Mouse (Mus musculus) retina, adult 2 months (tissue): ENCODE results near the gene Tpk1.

Experiments
- DNase-seq: peaks from one replicate; pipeline ENCODE4 v3.0.0-alpha.2; 2012; ENCODE audit warnings: low read depth, low spot score

Tpk1 gene

DNA sequence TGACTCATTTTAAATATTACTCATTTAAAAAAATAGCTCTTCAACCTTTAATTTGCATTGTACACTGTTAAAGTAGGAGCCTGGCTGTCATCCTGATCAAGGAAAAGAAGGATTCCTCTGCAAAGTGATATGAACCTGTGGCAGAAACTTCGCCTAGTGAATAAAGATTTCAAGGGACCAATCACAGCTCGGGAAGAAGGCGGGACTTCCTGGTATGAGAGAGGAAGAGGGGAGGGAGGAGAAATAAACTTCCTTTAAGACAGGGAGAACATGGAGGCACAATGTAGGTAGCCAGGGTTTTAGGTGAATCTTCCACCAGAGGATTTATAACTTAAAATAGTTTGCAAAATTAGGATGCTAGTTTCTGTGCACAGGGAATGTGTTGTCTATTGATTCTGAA, 223.9 kb downstream of the Tpk1 start:
- DNase-seq = no peak

DNA sequence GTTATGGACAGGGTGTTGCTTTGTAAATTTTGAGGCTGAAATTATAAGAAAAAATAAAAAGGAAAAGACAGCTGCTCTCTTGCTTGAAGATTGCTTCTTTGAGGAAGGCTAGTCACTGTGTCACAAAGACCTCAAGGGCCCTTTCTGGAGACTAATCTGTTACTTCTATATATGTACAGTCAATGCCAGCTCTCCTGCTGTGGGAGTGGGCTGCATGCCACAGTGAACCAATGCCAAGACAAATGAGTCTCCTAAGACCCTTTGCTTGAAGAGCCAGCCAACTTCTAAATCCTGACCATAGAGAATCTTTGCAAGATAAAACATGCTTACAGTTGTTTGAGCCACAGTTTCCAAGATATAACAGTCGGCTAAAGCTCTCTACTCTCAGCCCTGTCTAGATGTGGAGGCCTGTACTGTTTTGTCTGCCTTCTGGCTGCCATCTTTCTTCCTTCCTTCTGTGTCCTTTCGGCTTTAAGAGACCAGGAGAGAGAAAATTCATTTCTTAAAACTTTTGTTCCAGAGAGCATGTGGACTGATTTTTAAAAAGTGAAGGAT, 230.0 kb downstream of the Tpk1 start:
- DNase-seq = no peak

DNA sequence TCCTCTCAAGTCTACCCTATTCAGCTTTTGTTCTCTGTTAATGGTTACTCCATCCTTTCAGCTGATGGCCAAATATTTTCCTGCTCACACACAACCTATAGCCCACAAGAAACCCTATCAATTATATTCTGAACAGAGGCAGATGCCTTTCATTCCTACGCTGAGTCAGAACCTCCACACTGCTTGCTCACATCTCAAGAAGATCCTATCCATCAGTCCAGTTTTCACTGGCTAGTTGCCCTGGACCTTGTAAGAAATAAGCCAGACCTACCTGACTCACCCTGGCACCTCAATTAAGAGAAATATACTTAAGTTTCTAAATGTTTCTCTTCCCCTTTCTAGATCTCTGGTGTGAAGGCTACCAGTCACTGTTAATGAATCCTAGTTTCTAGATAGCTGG, 231.7 kb downstream of the Tpk1 start:
- DNase-seq = no peak

DNA sequence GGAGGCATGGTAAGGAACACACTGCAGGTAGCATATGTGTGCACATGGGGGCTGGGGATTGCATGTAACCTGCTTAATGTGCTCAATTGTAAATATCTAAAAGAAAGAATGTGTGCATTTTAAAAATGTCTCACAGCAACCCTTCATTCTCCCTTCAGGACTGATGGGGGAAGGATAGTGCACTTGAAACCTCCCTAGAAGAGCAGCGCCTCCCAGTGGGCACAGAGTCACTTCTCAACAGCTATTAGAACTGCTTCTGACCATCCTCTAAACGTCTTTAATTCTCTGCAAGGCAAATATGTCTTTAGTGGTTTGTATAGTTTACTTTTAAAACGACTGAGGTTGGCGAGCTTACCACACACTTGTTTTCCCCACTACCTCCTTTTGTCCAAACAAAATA, 241.1 kb downstream of the Tpk1 start:
- no peak for DNase-seq

DNA sequence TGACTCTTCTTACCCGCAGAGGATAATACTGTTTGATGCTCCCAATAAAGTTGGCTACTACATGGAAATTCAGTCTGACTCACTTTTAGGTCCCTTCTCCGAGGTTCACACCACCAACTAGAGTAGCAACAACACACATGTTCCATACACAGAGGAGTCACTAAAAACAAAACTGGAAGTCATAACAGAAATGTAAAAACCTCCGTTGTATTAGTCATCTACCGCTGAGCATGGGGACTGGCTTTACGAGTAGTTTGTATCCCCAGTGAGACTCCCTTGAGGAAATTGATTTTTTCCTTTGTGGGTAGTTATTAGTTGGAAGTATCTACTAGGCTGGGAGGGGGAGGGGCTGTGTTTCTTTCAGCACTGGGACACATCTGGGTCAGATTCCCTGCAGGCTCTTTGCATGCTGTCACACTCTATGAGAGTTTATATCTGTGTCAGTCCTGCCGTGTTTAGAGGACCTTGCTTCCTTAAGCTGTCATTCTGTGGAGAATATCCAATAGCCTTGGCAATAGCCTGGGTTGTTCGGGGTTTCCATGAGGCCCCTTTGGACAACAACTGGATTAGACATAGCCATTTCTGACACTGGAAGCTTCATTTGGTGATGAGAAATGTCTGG, 245.6 kb downstream of the Tpk1 start:
- peak; percentile 8 for DNase-seq

DNA sequence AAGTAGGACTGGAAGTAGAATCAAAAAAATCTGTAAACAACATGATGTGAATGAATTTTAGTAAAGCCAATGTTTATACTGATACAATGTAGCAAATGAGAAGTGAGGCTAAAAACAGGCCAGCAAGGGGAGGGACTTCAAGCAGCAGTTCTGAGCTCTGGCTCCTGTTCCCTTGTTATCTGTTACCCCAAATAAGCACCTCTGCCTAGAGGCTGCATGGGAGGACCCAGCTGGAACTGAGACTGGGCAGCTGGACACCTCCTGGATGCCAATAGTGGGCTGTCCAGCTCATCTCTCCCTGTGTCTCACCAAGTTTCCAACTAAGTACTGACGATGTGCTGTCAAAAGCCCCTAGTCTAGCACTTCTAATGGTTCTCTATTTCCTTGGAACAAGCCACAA, 257.1 kb downstream of the Tpk1 start:
- no peak for DNase-seq

DNA sequence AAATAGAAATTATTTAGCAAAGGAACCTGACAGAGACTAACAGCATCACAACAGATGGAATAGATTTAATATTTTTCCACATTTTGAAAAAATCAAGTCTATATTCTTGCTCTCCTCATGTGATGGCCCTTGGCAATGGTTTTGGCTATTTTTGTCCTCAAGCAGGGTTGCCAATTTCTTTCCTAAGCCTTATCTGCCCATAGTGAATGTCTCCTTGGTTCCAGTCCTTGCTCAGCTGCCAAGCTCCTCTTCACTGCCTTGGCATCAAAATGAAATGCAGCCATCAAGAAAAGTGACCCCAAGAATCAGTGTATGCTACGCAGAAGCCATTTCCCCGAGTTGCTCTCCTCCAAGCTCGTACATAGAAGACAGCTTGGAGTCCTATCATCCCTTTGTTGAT, 263.0 kb downstream of the Tpk1 start:
- DNase-seq = no peak

DNA sequence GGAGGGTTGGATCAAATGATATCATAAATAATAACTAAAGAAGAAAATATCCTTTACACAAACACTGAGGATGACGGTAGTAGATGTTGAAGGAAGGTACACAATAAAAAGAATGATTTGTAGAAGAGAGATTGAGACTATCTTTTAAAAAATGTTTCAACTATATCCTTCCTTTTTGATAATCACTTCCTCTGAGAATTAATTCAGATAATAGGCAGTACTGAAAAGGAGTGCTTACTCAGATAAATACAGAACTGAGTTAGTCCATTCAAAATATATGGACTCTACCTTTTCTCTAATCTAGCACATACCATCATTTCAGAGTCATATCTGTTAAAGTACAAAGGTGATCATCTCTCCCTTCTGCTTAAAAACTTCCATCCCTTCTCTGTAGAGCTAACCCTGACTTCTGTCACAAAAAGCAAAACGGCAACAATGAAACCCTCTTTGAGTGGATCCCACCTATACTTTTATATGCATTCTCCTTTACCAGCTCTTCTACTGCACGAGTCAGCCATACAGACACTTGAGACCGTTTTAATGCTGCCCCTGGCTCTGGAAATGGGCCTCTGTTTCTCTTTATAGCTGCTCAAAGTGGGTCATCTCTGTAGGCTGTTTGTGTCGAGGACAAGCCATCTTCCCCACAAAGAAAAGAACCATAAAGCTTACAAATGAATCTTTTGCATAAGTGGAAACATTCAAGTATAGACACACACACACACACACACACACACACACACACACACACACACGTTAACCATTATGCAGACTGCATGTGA, 263.7 kb downstream of the Tpk1 start:
- no peak for DNase-seq

DNA sequence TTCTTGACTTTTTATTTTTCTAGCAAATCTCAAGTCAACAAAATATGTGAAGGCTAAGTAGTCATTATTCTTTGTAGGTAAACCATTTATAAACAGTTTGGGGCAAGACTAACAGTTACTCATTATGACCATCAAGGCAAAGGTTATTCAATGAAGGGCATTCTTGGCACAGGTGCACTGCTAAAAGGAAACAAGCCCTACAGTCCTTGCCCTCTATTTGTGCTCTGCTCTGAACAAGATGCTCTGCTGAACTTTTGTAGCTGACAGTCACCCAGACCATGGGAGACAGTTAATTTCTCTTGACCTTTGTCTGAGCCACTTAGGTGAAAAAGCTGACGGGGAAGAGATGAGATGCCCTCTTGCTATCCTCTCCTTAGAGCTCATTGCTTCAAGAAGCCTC, 269.7 kb downstream of the Tpk1 start:
- DNase-seq = no peak

DNA sequence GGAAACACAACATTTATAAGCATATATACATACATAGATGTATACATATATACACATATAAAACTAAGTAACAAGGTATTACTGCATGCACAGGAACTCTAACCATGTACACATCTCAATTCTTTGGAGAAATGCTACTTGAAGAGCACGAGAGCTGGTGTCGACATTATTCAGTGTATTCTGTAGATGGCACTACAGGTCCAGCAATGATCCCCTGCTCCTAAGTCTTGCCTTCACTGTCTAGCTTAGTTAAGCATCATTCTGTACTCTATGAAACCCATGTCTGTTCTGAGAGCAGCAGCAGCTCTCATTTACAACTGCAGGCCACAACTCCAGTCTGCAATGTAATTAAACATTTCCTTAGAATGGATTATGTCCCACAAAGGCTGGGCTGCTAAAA, 270.5 kb downstream of the Tpk1 start:
- peak; percentile 8 for DNase-seq

DNA sequence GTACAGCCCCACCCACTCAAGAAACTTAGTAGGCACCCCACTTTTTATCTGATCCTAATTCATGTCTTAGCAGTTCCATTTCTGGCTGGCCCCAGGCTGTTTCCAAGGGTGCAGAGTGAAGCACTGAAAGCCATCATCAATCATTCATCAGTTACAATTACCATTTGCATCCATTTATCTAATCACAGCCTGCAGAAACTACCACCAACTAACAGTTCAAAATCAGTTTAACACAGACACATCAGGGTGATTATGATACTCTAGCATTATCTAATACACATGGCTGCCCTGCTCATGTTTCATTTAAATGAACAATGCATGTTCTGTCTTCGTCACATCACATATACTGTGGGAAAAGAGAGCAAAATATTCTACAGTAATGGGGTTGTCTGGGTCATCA, 274.7 kb downstream of the Tpk1 start:
- no peak for DNase-seq

DNA sequence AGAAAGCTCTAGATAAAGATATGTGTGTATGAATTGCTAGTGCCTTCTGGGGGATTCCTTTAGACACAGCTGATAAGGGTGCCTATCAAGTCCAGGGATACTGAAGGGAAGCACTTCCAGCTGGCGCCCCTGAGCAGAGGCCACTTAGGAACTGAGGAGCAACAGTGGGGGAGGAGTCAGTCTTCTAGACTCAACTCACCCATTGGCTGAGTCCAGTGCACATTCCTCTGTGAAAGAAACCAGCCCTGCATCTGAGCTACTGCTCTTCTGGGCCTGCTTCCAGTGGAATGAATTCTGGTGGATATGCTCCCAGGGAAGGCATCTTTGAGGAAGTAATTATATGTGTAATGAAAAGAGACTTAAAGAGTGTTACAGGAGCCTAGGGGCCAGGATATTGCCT, 278.8 kb downstream of the Tpk1 start:
- DNase-seq = no peak

DNA sequence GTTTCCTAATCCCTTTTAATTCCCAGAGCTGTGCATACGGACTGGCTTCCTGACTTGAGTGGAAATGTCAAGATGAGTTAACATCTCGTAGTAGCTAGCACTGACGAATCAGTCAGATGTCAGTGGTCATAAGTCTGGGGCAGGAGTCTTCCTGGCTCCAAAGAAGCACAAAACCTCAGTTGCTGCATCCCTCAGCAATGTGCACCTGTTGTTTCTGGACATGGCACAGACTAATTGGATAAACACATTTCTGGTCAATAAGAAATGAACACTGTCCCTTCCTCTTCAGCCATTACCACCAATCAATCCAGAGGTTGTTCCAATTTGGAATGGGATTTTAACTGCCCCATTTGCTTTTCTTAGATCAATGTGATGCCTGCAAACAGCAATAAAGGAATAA, 281.2 kb downstream of the Tpk1 start:
- DNase-seq = no peak

DNA sequence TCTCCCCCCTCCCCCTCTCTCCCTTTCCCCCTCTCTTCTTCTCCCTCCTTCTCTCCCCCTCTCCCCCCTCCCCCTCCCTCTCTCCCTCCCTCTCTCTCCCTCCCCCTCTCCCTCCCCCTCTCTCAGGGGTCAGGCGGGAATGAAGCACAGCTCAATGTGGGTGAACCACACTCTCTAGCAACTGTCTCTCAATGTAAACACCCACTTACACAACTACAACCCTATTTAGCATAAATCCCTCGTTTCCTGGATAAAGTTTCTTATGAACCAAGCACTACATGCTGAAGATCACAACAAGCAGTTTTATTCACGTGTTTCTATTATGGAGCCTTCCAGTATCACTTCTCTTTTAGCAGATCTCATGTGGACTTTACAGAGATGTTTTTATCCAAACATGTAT, 281.8 kb downstream of the Tpk1 start:
- DNase-seq = no peak

DNA sequence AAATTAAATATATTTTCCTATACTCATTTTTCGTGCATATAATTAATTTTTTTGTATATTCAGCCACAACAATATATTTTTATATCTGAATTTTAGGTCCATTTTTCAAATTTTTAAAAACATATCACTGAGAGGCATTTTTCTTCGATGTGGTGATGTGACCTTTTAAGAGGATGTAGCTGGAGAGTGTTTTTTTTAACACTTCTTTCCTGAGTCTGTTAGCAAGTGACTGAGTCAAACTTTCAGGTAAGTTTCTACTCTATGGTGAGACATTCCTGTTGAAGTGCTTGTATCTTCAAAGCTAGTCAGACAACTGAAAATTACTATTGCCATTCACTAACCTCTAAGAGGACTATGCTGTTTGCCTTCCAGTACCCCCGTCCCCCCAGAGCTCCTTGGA, 283.3 kb downstream of the Tpk1 start:
- no peak for DNase-seq

DNA sequence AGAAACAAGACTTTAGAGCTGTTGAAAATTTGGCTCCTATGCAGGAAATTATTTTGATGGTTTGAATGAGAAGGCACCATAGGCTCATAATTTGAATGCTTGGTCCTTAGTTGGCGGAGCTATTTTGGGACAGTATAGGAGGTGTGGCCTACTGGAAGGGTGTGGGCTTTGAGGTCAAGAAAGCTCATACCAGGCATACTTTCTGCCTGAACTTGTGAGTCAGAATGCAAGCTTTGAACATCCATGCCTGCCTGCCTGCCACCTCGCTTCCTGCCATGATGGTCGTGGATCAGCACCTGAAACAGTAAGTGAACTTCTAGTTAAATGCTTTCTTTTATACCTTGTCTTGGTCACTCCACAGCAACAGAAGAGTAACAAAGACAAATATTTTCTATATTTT, 283.8 kb downstream of the Tpk1 start:
- no peak for DNase-seq

DNA sequence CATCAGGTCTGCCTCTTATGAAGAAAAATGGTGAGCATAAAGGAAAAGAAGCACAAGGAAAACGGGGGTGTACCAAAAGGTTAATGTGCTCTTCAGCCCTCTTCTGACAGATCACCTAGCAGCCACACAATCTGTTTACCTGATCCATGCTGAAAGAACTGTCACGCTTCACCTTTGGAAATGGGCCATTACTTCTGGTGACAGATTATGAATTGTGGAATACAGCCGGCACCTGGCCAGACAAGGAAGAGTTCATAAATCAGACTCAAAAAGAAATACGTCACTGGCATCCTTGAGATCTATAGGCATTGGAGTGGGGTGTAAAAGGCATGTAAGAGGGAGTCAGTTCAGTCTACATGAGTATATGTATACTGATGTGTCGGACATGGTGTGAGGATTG, 292.9 kb downstream of the Tpk1 start:
- no peak for DNase-seq

DNA sequence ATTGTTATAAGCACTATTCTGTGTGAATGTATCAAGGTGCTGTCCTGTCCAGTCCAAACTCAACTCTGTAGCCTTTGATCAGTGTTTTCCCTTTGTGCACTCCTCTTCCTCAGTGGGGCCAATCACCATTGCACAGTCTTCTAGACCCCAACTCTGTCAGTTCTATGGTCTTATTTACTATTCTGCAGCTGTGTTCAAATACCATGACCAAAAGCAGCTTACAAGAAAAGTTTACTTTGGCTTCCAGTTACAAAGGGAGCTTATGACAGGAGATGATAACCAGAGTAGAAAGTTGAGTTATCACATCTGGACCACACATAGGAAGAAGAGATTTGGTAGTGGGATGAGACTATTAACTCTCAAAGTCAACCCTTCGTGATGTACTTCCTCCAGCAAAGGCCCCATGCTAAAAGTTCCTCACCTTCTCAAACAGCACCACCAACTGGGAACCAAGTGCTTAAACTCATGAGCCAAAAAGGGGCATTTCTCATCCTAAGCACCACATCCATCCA, 298.6 kb downstream of the Tpk1 start:
- no peak for DNase-seq

DNA sequence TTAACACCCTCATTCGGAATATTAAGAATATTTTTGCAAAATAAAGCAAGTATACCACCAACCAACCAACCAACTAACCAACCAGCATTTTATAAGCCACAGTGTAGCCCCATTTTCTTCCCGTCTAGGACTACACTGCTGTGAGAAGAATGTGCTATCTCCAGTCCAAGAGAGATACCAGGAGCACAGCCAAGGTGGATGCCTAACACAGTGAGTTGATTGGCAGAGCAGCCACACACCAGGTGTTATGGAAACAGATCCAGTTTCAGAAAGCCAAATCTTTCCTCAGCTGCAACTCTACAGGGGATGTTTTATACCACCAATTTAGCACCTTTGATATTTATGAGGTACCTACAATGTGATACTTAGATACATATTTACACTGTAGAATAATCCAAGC, 299.1 kb downstream of the Tpk1 start:
- no peak for DNase-seq

DNA sequence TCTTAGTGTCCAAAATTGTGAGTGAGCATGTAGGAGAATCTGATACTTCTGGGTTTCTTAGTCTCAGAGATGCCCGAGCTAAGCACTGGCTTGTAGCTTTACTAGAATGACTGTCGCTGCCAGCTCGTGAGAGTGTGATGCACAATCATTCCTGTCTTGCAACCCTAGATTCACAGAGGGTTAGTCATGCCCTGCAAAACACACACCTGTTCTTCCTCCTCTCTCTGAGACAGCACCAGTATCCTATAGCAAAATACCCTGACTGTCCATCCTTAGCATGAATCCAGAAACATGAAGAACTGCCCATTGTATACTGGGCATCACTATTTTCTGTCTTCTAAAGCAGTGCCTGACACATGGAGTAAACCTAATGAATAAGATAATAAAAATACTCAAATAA, 302.2 kb downstream of the Tpk1 start:
- DNase-seq = no peak

DNA sequence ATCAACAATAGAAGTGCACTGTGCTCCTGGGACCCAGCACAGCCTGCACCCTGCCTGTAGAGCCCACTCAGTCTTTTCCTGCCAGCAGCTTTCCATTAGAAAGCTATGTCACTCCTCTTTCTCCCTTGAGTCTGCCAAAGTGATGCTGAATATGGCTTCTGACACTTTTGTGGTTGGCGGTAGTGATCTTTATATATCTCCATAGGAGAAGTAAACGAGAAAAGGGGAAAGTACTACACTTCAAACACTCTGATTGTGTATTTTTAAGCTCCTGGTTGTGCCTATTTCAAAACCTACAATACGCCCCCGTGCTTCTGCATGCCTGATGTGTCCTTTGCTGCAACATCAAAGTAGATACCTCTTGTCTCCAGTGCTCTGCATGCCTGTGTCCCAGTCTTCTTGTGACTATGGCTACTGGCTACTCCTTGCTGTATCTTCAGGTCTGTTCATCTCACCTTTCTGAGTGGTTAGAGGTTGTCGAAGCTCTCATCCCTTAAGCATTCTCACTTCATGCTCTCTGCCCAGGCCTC, 302.7 kb downstream of the Tpk1 start:
- DNase-seq = no peak

DNA sequence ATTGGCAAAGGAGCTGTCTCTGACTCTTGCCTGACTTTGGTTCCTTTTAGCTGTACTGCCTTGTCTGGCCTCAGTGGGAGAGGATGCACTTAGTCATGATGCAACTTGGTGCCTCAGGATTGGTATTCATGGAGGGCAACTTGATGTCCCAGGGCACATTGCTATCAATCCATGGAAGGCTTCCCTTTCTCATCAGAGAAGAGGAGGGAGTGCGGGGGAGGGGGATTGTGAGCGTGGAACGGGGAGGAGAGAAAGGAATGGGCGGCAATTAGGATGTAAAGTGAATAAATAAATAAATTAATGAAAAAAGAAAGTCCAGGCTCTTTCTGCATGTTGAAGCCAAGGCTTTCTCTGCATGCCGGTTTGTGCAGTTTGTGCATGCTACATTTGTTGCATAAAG, 304.8 kb downstream of the Tpk1 start:
- DNase-seq = no peak

DNA sequence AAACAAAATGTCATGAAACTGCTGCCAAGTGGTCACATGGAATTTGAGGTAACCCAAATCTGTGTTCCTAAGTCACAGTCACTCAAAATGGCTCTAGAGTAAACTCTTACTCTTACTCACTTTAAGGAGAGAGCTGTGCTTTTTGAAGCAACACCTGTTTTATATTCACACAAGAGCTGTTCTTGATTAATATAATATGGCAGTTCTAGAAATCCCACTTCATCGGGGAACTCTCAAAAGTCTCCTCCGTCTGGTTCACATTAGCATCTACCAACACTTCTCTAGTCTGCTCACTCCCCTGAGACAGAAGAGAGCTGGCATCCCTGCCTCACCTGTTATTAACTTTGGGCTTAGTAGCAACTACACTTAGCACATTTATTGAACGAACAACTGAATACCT, 305.9 kb downstream of the Tpk1 start:
- no peak for DNase-seq
